Mouse (Mus musculus): Measurements from ENCODE around the gene Sv2c. TPM values are rescaled to one million over a fixed set of nuclear protein-coding genes. Genes with fewer than 3 reads are reported as not detected.
"Not testable (repeated sequence)": the region's sequence is repeated elsewhere in the genome, so short reads cannot be mapped to it uniquely, and the experiment has no call there.

The Sv2c gene
- polyA plus RNA-seq, 1 experiment, result 0.29 TPM

- WGBS, result 76% methylated on average over 13 of the region's 13 CpGs
- no peak for DNase-seq (ENCODE audit: low read depth, low spot score)
Observed at GRCm38 (mm10) chr13:95986375-95986774, 146.0 kb downstream of the Sv2c start.

- DNase-seq (ENCODE audit: low read depth, low spot score), result no peak
- 84% methylated on average over 10 of the region's 10 CpGs for WGBS
Observed at GRCm38 (mm10) chr13:95975225-95975624, 157.2 kb downstream of the Sv2c start.

- WGBS, result 85% methylated on average over 11 of the region's 11 CpGs
- DNase-seq (ENCODE audit: low read depth, low spot score), result no peak
Observed at GRCm38 (mm10) chr13:95974106-95974505, 158.3 kb downstream of the Sv2c start.

GRCm38 (mm10) chr13:95973368-95973958 lies 158.9 kb downstream of the Sv2c start:
- no peak for DNase-seq (ENCODE audit: low read depth, low spot score)
- WGBS, result 51% methylated on average over 11 of the region's 11 CpGs

- DNase-seq (ENCODE audit: low read depth, low spot score), result not testable (repeated sequence)
- WGBS, result 91% methylated on average over 2 of the region's 2 CpGs
Observed at GRCm38 (mm10) chr13:95968031-95968430, 164.3 kb downstream of the Sv2c start.

GRCm38 (mm10) chr13:95966791-95967190 lies 165.6 kb downstream of the Sv2c start:
- 69% methylated on average over 6 of the region's 6 CpGs for WGBS
- DNase-seq (ENCODE audit: low read depth, low spot score), result no peak

- WGBS, result 87% methylated on average over 6 of the region's 6 CpGs
- no peak for DNase-seq (ENCODE audit: low read depth, low spot score)
Observed at GRCm38 (mm10) chr13:95965596-95965995, 166.8 kb downstream of the Sv2c start.

- no peak for DNase-seq (ENCODE audit: low read depth, low spot score)
- WGBS, result 77% methylated on average over 10 of the region's 10 CpGs
Observed at GRCm38 (mm10) chr13:95965162-95965561, 167.2 kb downstream of the Sv2c start.

GRCm38 (mm10) chr13:95964226-95964625 lies 168.2 kb downstream of the Sv2c start:
- DNase-seq (ENCODE audit: low read depth, low spot score), result no peak
- 82% methylated on average over 8 of the region's 8 CpGs for WGBS

GRCm38 (mm10) chr13:95963671-95964070 lies 168.7 kb downstream of the Sv2c start:
- WGBS, result 78% methylated on average over 1 of the region's 1 CpGs

GRCm38 (mm10) chr13:95961905-95962304 lies 170.5 kb downstream of the Sv2c start:
- no peak for DNase-seq (ENCODE audit: low read depth, low spot score)
- WGBS, result 52% methylated on average over 7 of the region's 7 CpGs

More at GRCm38 (mm10) chr13:95963671-95964070, 168.7 kb downstream of the Sv2c start:
- no peak for DNase-seq (ENCODE audit: low read depth, low spot score)

- 17% methylated on average over 29 of the region's 29 CpGs for WGBS
- no peak for DNase-seq (ENCODE audit: low read depth, low spot score)
Observed at GRCm38 (mm10) chr13:95961191-95961791, 171.1 kb downstream of the Sv2c start.

GRCm38 (mm10) chr13:95960477-95961185 lies 171.7 kb downstream of the Sv2c start:
- 6% methylated on average over 10 of the region's 10 CpGs for WGBS

GRCm38 (mm10) chr13:95959651-95960476 lies 172.5 kb downstream of the Sv2c start:
- WGBS, result 33% methylated on average over 14 of the region's 14 CpGs
- no peak for DNase-seq (ENCODE audit: low read depth, low spot score)

More at GRCm38 (mm10) chr13:95960477-95961185, 171.7 kb downstream of the Sv2c start:
- DNase-seq (ENCODE audit: low read depth, low spot score), result no peak

- DNase-seq (ENCODE audit: low read depth, low spot score), result no peak
- WGBS, result 67% methylated on average over 10 of the region's 10 CpGs
Observed at GRCm38 (mm10) chr13:95957134-95957533, 175.2 kb downstream of the Sv2c start.

GRCm38 (mm10) chr13:95956327-95956781 lies 176.0 kb downstream of the Sv2c start:
- 82% methylated on average over 2 of the region's 2 CpGs for WGBS
- no peak for DNase-seq (ENCODE audit: low read depth, low spot score)

GRCm38 (mm10) chr13:95955204-95955603 lies 177.2 kb downstream of the Sv2c start:
- WGBS, result 86% methylated on average over 5 of the region's 5 CpGs
- no peak for DNase-seq (ENCODE audit: low read depth, low spot score)

GRCm38 (mm10) chr13:95953636-95954035 lies 178.7 kb downstream of the Sv2c start:
- whole genome bisulfite sequencing, result 90% methylated on average over 4 of the region's 4 CpGs

GRCm38 (mm10) chr13:95952263-95952662 lies 180.1 kb downstream of the Sv2c start:
- WGBS, result 74% methylated on average over 4 of the region's 4 CpGs
- no peak for DNase-seq (ENCODE audit: low read depth, low spot score)

More at GRCm38 (mm10) chr13:95953636-95954035, 178.7 kb downstream of the Sv2c start:
- DNase-seq (ENCODE audit: low read depth, low spot score), result no peak
